Mouse (Mus musculus) liver, embryonic 14.5 days (tissue): ENCODE measurements around the gene Nxpe4.

Experiments used
- CTCF ChIP-seq: IDR thresholded peaks from 2 replicates; pipeline ENCODE4 v1.5.1; 2016; ENCODE audit warnings: antibody characterized with exemption, low read depth, control low read depth
- EP300 ChIP-seq: IDR thresholded peaks from 2 replicates; pipeline ENCODE4 v1.6.1; 2016; ENCODE audit warnings: antibody characterized with exemption, low read depth

- TF ChIP-seq CTCF = 0 out of 2 replicates have a peak, but pooled peaks have one; percentile 3
- no peak for TF ChIP-seq EP300
These were observed 105.2 kb downstream of the Nxpe4 start for GRCm38 (mm10) chr9:48267028-48267441.
